Mouse (Mus musculus) gastrocnemius, adult 18-20 months (tissue): ENCODE measurements around the gene 2310039H08Rik. TPM values are rescaled to one million over a fixed set of nuclear protein-coding genes. Genes with fewer than 3 reads are reported as not detected.

Source experiments
- DNase-seq: peaks from one replicate; pipeline ENCODE4 v3.0.0; 2021; ENCODE audit warnings: low spot score
- total RNA-seq, 2 experiments: library from RNA; stranded (reverse); gene quantifications; 2 replicates each; pipeline ENCODE4 v1.2.3; 2021

2310039H08Rik gene
- total RNA-seq, 2 experiments from 2014 or later = 38.2 to 40.1 TPM

DNA sequence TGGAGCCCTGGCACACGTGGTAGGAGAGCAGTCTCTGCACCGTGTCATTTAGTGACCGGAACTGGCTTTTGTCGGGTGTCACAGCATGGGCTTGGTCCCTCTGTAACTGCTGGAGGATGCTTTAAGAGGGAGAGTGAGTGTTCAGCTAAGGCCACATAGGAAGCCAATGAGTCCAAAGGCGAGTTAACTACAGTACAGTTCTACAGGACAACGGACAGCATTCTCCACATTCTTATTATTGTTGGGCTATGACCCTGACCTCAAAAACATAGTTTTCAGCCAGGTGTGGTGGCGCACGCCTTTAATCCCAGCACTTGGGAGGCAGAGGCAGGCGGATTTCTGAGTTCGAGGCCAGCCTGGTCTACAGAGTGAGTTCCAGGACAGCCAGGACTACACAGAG, 35.9 kb downstream of the 2310039H08Rik start:
- DNase-seq = no peak

DNA sequence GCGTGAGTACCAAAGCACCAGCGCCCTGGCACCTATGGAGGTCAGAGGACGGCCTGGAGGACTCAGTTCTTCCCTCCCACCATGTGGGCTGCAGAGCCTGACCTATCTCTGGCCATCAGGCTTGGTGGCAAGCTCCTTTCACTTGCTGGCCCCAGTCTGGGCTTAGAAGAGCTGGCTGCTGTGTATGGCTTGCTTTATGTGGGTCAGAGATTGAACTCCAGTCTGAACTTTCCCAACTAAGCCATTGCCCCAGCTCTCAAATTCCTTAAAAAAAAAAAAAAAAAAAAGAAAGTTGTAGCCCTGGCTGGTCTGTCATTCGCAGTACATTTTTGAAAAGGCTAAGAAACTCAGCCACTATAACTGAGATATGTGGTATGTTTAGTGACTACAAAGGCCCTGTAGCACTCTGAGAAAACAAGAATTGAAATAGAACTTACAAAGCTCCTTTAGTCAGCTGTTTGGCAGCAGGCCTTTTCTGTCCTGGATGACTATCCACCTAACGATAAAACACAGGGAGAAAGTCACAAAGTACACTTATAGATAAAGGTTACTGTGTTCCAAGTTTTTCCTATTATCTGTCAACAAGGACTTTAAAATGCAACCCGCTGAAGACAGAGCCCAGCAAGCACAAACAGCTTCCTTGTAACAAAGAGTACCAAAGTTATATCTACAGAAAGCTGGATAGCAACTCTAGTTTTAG, 36.8 kb downstream of the 2310039H08Rik start:
- no peak for DNase-seq

DNA sequence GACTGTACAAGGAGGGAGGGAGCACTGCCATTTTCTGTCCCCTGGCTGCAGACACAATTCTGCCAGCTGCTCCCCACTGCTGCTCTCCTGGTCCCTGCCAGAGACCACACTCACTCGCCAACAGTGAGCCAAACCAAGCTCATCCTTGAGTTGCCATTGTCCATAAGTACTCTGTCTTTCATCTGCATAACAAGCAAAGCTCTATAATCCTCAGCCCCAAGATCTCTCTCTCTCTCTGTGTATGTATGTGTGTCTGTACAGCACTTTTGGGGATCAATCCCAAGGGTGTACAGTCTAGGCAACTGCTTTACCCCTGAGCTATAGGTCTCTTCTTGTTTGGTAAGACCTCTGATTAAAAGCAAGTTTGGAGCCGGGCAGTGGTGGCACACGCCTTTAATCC, 38.2 kb downstream of the 2310039H08Rik start:
- DNase-seq = no peak

DNA sequence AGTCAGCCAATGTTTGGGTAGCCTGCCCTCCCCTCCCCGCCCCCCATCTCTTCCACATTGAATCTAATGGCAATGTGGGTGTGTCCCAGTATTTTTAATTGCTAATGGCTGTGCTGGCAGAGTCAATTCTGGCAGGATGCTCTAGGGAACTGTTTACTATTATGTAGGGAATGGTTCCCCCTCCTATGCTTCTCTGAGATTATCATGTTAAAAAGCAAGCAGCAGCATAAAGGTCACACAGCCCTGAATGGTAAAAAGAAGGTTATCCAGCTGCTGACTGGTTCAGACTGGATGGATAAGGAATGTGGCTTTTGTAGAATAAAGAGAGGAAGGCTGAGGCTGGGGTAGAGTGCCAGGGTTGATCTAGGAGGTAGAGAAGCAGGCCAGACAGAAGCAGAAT, 40.0 kb downstream of the 2310039H08Rik start:
- no peak for DNase-seq

DNA sequence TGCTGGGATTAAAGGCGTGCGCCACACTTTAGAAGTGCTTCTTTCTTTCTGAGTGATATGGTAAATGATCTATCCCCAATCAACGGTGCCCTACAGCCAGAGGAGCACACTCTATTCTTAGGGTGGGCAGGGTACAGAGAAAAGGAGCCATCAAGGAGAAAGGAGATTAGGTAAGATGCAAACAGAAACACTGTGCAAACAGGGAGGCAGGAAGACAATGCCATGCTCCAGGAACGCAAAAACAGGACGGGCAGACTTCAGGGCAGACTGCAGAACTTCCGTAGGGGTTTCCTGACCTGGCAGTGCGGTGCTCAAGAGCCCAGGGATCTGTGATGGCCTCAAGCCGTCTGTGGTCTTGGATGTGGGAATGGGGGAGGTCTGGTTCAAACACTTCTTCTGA, 41.2 kb downstream of the 2310039H08Rik start:
- no peak for DNase-seq

DNA sequence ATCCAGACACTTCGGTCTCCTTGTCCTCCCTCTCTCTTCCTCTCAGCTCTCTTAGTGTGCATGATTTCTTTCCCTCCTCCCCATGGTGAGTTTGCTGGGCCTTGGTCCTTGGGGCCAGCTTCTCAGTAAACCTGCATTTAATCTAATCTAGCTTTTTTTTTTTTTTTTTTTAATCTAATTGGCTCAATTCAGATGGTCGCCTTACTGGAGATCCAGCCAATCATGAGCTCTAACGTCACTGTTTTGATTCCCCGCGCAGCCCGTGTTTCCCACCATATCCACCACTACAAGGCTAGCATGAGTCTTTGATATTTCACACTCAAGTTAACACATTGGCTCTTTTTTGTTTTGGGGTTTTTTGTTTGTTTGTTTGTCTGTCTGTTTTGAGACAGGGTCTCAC, 42.1 kb downstream of the 2310039H08Rik start:
- no peak for DNase-seq

DNA sequence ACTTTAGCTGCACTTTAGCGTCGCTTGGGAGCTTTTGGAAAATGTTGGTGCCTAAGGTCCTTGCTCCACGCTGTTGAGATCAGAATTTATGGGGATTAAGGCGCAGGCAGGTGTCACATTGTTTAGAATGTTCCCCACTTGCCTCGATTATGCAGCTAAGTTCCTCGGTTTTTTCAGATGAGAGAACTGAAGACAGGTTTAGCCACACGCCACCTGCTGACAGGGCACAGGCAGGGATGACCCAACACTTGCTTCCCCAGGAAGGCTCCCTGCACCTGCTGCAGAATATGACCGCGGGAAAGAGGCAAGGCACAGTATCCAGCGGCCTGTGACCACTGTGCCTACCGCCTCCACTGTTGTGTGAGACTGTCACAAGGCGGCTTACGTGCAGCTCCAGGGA, 43.9 kb downstream of the 2310039H08Rik start:
- no peak for DNase-seq

DNA sequence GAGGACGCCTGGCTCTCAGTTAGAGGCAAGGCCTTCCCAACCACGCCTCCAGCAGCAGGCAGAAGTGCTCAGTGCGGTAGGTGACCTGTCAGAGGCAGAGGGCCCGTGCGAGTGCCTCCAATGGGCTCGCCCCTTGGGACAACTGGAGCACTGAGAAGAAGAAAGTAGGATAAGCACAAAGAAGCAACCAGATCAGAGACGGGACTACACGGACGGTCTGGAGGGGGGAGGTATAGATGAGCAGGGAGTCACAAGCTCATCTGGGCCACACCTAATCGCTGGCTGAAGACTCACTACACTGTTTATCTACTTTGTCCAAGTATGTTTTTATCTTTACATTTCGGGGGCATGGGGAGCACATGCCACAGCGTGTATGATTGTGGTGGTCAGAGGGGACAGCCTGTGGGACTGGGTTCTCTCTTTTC, 45.3 kb downstream of the 2310039H08Rik start:
- no peak for DNase-seq

DNA sequence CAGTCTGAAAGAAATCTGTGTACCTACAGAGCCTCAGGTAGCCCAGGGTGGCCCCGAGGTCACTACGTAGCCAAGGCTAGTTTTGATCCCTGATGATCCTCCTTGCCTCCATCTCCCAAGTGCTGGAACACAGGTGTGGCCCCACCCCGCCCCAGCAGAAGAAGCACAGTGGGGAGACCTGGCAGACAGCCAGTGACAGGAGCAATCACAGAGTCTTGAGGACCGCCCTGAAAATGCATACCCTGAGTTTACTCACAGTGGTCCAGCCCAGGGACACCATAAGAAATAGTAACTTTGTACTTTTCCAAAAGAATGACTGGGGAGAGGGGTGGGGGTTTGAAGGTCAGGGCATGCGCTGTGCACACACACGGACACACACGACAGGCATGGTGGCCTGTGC, 48.2 kb downstream of the 2310039H08Rik start:
- DNase-seq = no peak

Other genes with a start within 250 kb of the 2310039H08Rik start
- gene Cul9, start 226.2 kb upstream of the 2310039H08Rik start, total RNA-seq = 10 to 100 TPM; 13.6 to 14.4 TPM
- gene Srf, start 216.5 kb upstream of the 2310039H08Rik start, total RNA-seq = 10 to 100 TPM; 80.0 to 87.2 TPM
- gene Ptk7, start 143.1 kb upstream of the 2310039H08Rik start, total RNA-seq = under 1 TPM; 0.30 to 0.38 TPM
- 10 to 100 TPM; 12.6 to 13.4 TPM for gene Klc4, start 126.6 kb upstream of the 2310039H08Rik start, total RNA-seq
- gene Mrpl2, start 126.4 kb upstream of the 2310039H08Rik start, total RNA-seq = 100 to 1,000 TPM; 104 TPM
- 1 to 10 TPM; 3.4 to 4.1 TPM for gene Cul7, start 122.3 kb upstream of the 2310039H08Rik start, total RNA-seq
- 10 to 100 TPM in 1 of 2 experiments, 1 to 10 TPM in 1; 8.4 to 11.8 TPM for gene Rrp36, start 98.3 kb upstream of the 2310039H08Rik start, total RNA-seq
- gene Mea1, start 93.8 kb upstream of the 2310039H08Rik start, total RNA-seq = 10 to 100 TPM; 41.3 to 48.6 TPM
- 10 to 100 TPM; 64.7 to 90.2 TPM for gene Klhdc3, start 91.7 kb upstream of the 2310039H08Rik start, total RNA-seq
- gene Ppp2r5d, start 67.5 kb upstream of the 2310039H08Rik start, total RNA-seq = 10 to 100 TPM; 26.4 to 28.3 TPM
- gene Pex6, start 61.2 kb upstream of the 2310039H08Rik start, total RNA-seq = 10 to 100 TPM; 13.6 to 15.0 TPM
- 1 to 10 TPM; 2.2 to 3.4 TPM for gene Gnmt, start 43.5 kb upstream of the 2310039H08Rik start, total RNA-seq
- gene Cnpy3, start 20.4 kb upstream of the 2310039H08Rik start, total RNA-seq = 1 to 10 TPM; 7.0 to 8.2 TPM
- gene Ptcra, start 8.9 kb upstream of the 2310039H08Rik start, total RNA-seq = not detected
- gene Rpl7l1, start 10.0 kb downstream of the 2310039H08Rik start, total RNA-seq = 10 to 100 TPM; 36.7 to 37.9 TPM
- 10 to 100 TPM in 1 of 2 experiments, 1 to 10 TPM in 1; 9.3 to 13.7 TPM for gene Bicral, start 85.8 kb downstream of the 2310039H08Rik start, total RNA-seq
- 1 to 10 TPM; 7.1 to 7.4 TPM for gene Tbcc, start 118.0 kb downstream of the 2310039H08Rik start, total RNA-seq
- not detected for gene Prph2, start 137.8 kb downstream of the 2310039H08Rik start, total RNA-seq
- 10 to 100 TPM; 57.0 to 60.7 TPM for gene Ubr2, start 237.9 kb downstream of the 2310039H08Rik start, total RNA-seq